8 mouse cellular contexts compared by ENCODE assay signal in genomic region chrX:52744201-52745051, GRCm38 (mm10). TPM values are rescaled to one million over a fixed set of nuclear protein-coding genes. Genes with fewer than 3 reads are reported as not detected.
DNase-seq lines count a peak whose midpoint lies in the region; ATAC-seq and TF ChIP-seq lines count a peak whose summit lies in the region.

No protein-coding gene starts in this region.

- peaks cover 10% of the 10 kb centered on the region for H3K4me1 ChIP-seq in forebrain, embryonic 16.5 days (replicated peaks; ENCODE audit: control insufficient read depth, insufficient read depth, low read length)
- no peaks in the 10 kb centered on the region for H3K4me1 ChIP-seq in lung, embryonic 14.5 days (ENCODE audit: insufficient read depth)

- peak; percentile 6 for DNase-seq in ovary, postnatal 36 days (ENCODE audit: low spot score)
- DNase-seq in ovary, adult 18-20 months (ENCODE audit: low spot score) = no peak
- DNase-seq in kidney, adult 18-20 months = peak; percentile 21
- DNase-seq in lung, embryonic 14.5 days = peak; percentile 41
- DNase-seq in frontal cortex, postnatal 14 days (ENCODE audit: low spot score in 2 of 2) = no peak
- DNase-seq in gastrocnemius, adult 8-10 months (ENCODE audit: low spot score in 2 of 2) = no peak

- H3K9ac ChIP-seq in forebrain, embryonic 16.5 days (replicated peaks; ENCODE audit: low read depth, low read length) = peak overlapping the region; percentile 26; the same call in 1 of the 2 replicates
- H3K9ac ChIP-seq in lung, embryonic 14.5 days = peak overlapping the region; percentile 42; the same call in 1 of the 2 replicates

- H3K4me2 ChIP-seq in forebrain, embryonic 16.5 days (ENCODE audit: low read length) = peak overlapping the region; percentile 90
- peak overlapping the region; percentile 79 for H3K4me2 ChIP-seq in lung, embryonic 14.5 days

- ATAC-seq in forebrain, embryonic 16.5 days = peak; percentile 45; the same call in 1 of the 2 replicates
- ATAC-seq in lung, embryonic 14.5 days (ENCODE audit: insufficient read depth) = peak; percentile 73
- ATAC-seq in neutrophil, adult 5-6 weeks (ENCODE audit: extremely low read depth, insufficient number of reproducible peaks, low FRiP score, poor library complexity, severe bottlenecking) = 0 out of 2 replicates have a peak, but pooled peaks have one; percentile 19

- H3K27ac ChIP-seq in forebrain, embryonic 16.5 days (ENCODE audit: low read length) = no peak overlapping the region
- H3K27ac ChIP-seq in lung, embryonic 14.5 days (ENCODE audit: low read depth) = no peak overlapping the region

- TF ChIP-seq CTCF in lung, embryonic 14.5 days (IDR thresholded peaks at IDR 0.05; ENCODE audit: low read depth) = no peak

- no peaks in the 10 kb centered on the region for H3K9me3 ChIP-seq in forebrain, embryonic 16.5 days (ENCODE audit: control insufficient read depth, low read length)
- no peaks in the 10 kb centered on the region for H3K9me3 ChIP-seq in lung, embryonic 14.5 days (ENCODE audit: low read depth, low read length)

- H3K27me3 ChIP-seq in forebrain, embryonic 16.5 days (replicated peaks; ENCODE audit: control insufficient read depth, insufficient read depth, low read length) = peaks cover 8% of the 10 kb centered on the region; the same call in 1 of the 2 replicates
- H3K27me3 ChIP-seq in lung, embryonic 14.5 days (ENCODE audit: insufficient read depth, low read length) = peaks cover 20% of the 10 kb centered on the region

- H3K36me3 ChIP-seq in forebrain, embryonic 16.5 days (ENCODE audit: control insufficient read depth, insufficient read depth) = no peaks in the 10 kb centered on the region
- no peaks in the 10 kb centered on the region for H3K36me3 ChIP-seq in lung, embryonic 14.5 days (ENCODE audit: insufficient read depth)

- WGBS in forebrain, embryonic 16.5 days = 27% methylated on average over 46 of the region's 50 CpGs
- 12% methylated on average over 44 of the region's 50 CpGs for WGBS in lung, embryonic 14.5 days

- peak overlapping the region; percentile 46 for H3K4me3 ChIP-seq in forebrain, embryonic 16.5 days (replicated peaks; ENCODE audit: low read length)
- H3K4me3 ChIP-seq in lung, embryonic 14.5 days (ENCODE audit: low read depth, low read length) = peak overlapping the region; percentile 43

RNA-seq across cellular contexts. Expression of gene Ccdc160, which starts 46.6 kb away (rescaled TPM):
- polyA plus RNA-seq in forebrain, embryonic 16.5 days (2015; fragmentation: Nextera tagmentation; extraction: Ambion mirVana) = 2.3 and 3.3 TPM in 2 replicates
- 1.9 and 2.7 TPM in 2 replicates for polyA plus RNA-seq in lung, embryonic 14.5 days (2014; fragmentation: Nextera tagmentation; extraction: Ambion mirVana)
- not detected in 2 replicates for total RNA-seq in neutrophil, adult 5-6 weeks (2017)
- total RNA-seq in gastrocnemius, adult 8-10 months (2022) = under 1 TPM in 2 of 4 experiments, not detected in 2; 0.15 to 0.19 TPM

Comparison
In these comparisons a context has a peak if more than half of its experiments do, and no peak if none do; other contexts are left out.
1. DNase-seq: peak in ovary, postnatal 36 days (single experiment), kidney, adult 18-20 months (single experiment) and lung, embryonic 14.5 days (single experiment); none in ovary, adult 18-20 months (single experiment), frontal cortex, postnatal 14 days (0 of 2) and gastrocnemius, adult 8-10 months (0 of 2).
2. ATAC-seq: peak in every context shown above with its lines; median percentile 73 in lung, embryonic 14.5 days; 45 in forebrain, embryonic 16.5 days; 19 in neutrophil, adult 5-6 weeks.